Mouse (Mus musculus): ENCODE data around the gene Brf1.

Brf1 gene

DNA sequence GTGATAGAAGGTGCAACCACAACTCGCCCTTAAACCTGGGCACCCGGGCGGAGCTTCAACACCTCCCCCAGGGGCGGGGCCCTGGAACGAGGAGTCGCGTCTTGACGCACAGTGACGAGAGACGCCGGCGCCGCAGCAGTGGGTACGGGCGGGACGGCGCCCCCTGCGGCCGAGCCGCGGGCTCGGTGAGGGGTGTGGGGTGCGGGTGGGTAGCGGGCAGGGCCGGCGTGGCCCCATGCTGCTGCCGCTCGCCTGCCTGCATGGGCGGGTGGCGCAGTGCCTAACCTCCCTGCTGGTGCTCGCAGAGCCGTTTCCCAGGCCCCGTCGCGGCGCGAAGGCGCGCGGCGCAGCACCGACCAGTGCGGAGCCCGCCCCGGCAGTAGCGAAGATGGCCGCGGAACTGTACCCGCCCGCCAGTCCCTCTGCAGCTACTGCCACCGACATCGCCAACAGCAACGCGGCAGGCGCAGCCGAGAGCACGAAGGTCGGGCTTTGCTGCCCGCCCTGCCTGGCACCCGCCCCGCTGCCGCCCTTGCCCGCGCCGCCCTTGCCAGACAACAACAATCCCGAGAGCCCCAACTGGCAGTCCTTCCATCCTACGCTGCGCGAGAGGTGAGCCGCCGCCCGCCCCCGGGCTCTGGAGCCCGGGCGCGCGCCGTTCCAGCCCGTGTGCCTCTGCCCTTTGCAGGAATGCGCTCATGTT lies 24.0 kb downstream of the Brf1 start, which contains the start of gene Btbd6:
Gene Btbd6 (plus strand): TSS at position 112 of the 703 bp plus-strand sequence.
- peak; percentile 92 to 95 for DNase-seq

DNA sequence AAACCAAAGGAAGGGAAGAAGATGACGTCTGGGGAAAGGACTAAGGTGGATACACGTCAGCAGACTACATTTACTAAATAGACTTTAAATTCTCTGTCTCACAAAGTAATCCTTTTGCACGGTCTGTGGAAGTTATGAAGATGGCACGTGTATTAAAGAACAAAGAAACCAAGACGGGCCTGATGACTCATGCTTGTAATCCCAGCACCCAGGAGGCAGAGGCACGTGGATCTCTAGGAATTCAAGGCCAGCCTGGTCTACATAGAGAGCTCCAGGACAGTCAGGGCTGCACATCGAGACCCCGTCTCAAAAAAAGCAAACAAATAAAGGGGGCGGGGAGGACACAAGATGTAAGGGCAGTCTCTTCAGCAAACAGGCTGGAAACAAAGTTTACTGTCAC lies 25.8 kb downstream of the Brf1 start:
- DNase-seq, result no peak

DNA sequence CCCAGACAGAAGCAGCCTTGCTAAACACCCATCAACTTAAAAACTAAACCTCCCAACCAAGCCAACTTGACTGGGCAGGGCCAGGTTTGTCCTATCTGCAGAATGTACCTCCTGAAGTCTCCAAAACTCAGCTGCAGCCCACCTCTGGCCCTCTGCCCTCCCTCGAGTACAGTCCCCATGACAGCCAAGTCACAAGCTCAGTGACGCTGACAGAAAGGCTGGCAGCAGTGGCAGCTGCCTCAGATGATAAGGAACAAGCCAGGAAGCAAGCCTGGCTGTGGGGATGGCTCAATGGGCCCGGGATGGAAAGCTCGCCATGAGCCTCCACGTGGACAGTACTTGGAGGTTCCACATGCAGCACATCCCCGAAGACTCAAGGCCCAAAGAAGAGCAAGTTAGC lies 30.9 kb downstream of the Brf1 start:
- no peak for DNase-seq

DNA sequence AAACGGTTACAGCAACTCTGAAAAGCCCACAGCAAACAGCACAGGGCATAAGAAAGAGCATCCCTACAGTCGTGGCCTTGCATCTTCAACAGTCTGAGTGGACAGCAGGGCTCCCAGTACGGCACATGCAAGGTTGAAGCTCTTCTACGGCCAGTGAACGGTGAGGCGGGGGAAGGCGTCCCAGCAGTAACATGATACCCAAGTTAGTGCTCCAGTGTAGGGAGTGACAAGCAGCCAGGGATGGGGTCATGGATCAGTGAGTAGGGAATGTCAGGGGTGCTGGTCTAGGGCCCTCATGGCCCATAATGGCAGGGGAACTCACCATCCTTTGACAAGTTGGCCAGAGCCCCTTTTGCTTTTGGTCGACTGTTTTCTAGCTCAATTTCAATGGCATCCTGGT lies 31.6 kb downstream of the Brf1 start:
- peak; percentile 32 to 53 for DNase-seq

DNA sequence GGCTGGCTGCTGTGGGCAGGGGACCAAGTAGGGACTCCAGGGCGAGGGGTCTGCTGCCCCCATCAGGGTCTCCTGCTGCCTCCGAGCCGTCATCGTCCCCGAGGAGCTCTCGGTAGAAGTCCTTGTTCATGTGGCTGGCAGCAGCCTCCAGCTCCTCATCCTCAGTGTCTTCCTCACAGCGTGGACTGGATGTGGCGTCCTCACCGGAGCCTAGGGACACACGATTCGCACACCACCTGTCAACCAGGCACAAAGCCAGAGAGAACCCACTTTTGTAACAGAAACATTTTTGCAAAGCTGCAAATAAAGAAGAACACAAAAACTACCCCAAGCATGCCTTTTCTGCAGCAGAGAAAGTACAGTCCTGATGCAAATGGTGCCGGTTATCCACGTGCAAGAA lies 34.7 kb downstream of the Brf1 start:
- no peak for DNase-seq

DNA sequence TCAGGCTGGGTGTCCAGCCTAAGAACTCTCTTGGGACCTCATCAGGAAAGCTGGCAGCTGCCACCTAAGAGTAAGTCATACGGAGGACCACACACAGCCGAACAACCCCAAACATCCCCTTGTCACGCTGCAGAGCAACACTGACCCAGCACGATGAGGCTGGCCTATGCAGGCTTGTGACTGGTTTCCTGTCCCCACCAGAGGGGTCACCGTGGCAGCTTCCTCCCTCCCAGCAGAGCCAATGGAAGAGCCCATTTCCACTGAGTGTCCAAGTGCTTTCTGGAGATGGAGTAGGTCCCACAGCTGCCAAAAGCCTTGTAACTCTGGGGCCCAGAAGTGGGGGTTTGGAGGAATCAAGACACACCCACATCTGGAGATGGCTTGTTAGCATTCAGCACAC lies 38.6 kb downstream of the Brf1 start:
- DNase-seq, result no peak

DNA sequence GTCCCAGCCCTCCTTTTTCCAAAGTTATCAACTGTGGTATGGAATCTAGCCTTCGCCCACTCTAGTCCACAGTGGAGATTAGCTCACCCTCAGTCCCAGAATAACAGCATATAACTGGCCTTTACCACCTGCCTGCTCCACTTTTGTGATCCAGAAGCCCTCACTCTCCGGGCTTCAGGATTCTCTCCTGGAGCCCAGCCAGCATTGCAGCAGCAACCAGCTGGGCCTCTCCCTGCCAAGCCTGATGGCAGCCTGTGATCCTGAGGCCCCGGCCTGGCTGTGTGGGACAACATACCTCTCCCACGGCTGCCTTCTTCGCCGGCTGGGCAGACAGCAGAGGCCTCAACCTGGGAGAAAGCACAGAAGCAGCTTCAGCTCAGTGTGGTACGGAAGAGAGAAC lies 39.1 kb downstream of the Brf1 start:
- no peak for DNase-seq

DNA sequence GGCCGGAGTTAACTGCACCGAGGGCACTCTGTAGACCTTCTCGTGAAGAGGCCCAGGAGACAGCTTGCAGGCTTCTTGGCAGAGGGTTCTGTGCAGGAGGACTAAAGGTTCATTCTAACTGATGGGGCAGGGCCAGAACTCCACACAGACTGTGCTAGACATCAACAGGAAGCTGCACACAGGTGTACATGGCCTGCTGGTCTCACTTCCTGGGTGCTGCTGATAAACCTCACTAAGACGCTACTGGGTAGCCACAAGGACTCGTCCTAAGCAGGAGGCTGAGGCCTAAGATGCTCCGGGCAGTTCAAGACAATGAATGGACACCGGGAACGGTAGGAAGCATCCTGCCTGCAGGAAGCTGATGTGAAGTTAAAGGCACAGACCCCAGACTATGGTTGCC lies 41.1 kb downstream of the Brf1 start:
- DNase-seq, result no peak

DNA sequence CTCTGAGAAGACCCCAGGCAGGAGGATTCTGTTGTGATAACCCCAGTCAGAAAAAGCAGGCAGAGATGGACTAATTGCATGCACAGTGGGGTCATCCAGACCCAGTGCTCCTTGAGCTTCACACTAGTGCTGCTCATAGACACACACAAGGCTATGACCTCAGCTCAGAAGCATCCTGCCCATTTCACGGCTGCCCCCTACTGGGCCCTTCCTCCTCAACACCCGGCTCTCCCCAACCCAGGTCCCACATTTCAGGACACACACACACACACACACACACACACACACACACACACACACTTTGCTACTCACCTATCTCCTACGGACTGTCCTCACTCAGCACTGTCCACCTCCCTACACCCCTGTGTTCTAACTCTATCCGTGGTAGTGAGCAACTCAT lies 42.2 kb downstream of the Brf1 start:
- peak; percentile 76 to 84 for DNase-seq

DNA sequence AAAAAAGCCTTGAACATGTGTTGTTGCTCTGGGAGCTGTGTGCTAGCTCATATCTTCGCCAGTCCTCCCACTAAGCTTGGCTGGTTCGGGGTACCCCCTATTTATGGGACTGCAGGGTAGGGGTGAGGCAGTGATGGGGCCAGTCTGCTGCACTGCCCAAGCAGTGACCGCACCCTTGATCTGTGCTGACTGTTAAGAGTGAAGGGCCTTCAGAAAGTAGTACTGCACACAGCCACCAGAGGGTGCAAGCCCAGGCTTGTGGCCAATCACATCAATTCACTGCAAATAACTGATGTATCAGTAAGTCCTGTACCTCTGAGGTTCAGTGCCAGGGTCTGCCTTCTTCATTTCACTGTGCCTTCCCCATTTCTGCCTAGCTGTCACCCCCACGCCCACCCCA lies 44.7 kb downstream of the Brf1 start:
- peak; percentile 86 to 88 for DNase-seq

DNA sequence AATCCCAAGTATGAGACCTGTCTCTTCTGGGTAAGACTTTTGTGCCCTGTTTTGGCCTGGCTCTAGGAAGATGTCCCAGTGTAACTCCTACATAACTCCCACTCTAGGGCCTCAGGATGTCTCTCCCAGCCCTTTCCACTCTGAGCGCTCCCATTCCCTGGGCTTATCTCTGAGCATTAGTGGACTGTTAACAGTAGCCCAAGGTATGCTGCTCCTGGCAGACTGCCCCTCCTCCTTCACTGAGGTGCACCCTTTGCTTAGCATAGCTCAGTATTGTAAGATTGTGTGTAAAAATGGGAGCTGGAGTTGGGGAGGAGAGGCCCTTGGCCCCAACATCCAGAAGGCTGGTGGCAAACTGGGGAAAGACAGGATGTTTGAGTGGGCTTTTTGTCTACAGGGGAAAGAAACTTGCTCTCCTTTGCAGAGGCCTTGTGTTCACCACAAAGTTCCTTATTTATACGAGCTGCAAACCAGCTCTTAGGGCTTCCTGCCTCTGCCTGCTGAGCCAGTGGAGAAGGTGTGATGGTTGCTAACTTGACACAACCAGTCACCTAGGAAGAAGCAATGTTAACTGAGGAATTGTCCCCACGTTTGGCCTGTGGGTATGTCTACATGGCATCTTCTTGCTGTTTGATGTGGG lies 47.5 kb downstream of the Brf1 start:
- no peak for DNase-seq

DNA sequence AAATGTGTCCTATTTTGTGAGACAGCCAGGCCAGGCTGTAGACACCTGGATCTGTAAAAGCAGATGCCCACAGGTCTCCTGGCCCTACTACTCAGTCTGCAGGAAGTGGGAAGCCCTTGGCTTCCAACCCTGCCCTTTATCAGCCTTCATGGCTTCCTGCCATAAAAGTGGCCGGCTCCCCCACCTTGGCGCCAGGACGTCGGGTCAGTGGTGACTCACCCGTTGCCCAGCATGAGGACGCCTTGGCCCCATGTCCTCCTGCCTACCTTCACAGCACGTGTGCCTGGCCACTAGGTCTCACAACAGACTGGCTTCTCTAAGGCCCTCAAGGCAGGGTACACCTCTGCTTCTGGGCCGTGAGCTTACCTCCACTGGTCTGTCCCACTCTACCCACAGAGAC lies 48.1 kb downstream of the Brf1 start:
- DNase-seq, result peak; percentile 50 to 69

DNA sequence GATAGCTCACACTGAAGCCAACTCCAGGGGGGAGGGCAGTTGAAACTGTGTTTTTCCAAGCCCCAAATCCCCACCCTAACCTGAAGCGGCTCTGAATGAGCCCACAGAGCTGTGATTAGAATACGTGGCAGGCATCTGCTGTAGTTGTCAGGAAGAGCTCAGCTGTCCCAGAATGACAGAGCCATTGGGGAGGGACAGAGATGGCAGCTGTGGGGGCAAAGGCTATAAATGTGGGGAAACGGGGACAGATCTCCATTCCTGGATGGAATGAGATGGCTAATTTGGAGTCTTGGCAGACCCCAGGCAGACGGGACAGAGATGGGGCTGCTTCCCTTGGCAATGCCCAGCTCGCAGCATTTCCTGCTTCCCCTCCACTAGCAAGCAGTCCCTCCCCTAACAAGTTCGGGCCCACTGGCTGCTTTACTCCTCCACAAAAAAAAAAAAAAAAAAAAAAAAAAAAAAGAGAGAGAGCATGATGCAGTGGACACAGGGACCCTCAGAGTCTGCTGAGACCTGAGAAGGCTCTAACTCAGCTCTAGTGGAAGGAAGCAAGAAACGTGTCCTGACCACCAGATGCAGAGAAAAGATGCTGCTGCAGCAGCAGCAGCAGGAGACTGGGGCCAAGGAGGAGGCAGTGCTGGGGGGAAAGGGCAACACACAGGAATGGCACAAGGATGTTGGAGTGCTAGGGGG lies 49.2 kb downstream of the Brf1 start:
- DNase-seq, result no peak

DNA sequence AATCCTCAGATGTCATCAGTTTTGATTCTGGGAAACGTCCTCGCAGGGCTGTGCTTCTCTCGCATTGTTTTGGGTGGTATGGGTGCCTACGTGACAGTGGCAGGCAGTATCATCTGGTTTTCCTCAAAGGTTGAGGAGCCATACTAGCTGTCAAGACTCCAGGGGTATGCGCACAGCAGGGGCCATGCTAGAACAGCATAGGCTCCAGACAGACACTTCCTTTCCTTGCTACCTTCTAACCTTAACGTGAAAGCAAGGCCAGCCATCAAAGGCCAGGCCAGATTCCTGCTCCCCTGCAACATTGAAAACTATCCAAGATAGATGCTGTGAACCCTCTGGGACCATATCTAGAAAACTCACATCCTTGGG lies 49.8 kb downstream of the Brf1 start:
- DNase-seq, result no peak

DNA sequence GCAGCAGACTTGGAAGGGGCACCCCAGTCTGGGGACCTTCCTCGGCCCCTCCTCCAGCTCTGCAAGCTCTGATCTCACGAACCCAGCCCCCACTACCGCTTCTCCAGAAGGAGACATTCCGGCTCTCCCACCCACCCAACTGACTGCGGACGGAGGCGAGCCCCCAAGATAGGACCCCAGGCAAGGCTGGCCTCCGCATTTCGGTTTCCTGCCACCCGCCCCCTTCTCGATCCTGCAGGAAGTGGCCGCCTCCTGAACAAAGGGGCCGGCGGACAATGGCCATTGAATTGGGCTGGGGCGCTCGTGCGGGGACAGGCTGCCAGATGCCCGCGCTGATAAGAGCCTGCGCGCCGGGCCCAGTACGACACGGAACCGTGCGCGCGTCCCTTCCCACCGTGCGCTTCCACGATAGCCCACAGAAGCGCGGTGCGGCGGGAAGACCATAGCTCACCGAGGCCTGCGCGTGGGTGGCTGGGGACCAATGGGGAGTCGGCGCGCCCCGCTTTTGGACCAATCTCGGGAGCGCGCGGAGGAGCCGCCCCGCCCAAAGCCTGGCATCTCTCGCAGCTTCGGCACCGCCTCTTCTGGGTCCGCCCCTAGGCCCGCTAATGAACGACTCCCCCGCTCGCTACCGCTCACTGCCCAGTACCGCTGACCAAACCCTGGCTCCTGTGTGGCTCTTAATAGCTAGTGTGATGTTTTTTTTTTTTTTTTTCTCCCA lies 50.3 kb downstream of the Brf1 start:
- peak; percentile 91 to 94 for DNase-seq

DNA sequence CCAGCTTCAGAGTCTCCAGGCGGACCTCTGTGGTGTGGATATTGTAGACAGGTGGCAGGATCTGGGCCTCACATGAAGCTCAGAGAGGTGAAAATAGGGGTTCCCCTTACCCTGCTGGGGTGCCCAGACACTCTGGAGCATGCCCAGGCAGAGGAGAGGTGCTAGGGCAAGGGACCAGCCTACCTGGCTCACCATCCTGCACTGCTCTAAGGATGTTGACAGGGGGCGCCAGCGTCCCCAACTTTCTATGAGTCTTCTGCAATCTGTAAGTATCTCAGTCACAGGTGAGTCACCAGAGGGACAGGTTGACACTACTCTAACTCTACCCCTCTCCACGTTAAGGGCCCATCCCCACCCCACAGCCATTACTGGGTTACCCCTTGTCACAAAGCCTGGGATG lies 53.2 kb downstream of the Brf1 start:
- DNase-seq, result peak in 1 of 2 experiments; percentile 47

DNA sequence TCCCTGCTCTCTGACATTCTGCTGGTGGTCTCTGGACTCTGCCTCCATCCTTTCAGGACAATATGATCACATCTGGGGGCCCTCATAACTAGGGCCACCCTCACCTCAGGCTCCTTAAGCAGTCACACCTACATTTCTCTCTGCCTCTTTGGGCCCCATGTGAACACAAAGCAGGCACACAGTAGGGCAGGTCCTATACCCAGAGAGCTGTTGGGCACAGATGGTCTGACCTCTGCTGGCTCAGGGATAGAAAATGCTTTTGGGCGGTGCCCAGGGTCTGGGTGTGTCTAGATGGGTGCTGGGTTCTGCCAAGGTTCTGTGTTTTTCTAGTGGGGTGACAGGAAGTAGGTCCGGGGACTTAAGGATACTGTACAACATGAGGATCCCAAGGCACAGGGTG lies 56.8 kb downstream of the Brf1 start:
- no peak for DNase-seq

DNA sequence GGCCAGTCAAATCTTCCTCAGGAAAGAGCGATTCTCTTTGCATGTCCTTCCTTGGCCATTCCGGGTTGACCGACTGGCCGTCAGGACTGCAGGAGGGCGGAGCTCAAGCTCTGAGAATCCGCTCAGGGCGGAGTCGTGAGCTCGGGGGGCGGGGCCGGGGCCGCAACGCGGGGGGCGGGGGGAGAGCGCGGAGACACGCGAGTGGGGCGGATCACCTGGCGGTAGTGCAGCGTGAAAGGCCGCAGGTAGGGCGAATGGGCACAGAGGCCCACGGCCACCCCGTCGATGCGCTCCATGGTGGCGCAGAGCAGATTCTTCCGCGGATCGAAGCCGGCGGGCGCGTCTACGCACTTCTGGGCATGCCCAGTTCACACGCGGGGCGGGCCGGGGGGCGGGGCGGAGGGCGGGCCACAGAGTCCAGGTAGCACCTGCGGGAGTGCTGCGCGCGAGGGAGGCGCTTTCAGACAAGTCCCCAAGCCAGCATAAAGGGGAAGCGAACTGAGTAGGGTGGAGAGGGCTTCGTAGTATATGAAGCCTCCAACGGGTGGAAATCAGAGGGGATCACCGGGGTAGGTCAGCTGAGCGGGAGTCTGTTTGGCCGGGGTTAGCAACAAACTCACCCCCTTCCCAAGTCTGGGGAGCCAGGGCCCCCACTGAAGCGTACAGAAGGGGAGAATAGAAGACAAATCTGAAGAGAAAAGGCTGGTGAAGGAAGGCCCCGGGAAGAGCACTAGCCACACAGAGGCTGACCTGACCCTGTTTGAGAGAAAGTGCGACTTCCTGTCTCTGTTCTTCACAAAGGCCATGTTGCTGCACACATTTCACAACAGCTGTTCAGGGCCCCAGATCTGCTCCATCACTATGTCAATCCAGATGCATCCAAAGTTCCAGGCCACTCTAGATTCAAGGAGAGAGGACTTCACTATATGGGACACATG lies 58.5 kb downstream of the Brf1 start, which contains the start of gene Nudt14:
Gene Nudt14 (minus strand): TSS at position 349 of the 938 bp plus-strand sequence.
- peak; percentile 88 to 93 for DNase-seq

DNA sequence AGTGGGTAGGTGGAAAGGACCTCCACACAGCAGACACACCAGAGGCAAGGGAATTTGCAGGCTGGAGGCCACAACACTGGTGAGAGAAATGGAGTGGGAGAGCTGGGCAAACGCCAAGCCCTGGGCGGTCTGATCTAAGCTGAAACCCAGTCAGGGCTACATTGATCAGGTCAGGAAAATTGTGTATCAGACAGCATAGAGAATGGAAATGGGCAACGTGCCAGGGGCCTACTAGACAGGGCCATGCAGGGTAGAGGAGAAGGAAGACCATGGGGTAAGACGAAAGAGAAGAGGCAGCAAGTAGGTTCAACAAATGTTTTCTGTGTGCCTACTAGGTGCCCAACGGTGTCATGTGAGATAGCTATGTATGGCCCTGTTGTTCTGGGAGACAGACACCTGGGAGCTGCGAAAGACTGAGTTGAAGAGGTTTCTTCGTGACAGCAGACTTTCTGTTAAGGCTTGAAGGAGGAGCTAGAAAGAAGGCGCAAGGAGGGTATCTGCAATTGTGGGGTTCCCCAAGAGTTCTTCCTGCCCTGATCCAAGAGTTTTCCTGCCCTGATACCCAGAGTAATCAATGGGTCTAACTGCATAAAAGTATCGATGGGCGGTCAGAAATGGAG lies 59.2 kb downstream of the Brf1 start:
- DNase-seq, result peak in 1 of 2 experiments; percentile 63

DNA sequence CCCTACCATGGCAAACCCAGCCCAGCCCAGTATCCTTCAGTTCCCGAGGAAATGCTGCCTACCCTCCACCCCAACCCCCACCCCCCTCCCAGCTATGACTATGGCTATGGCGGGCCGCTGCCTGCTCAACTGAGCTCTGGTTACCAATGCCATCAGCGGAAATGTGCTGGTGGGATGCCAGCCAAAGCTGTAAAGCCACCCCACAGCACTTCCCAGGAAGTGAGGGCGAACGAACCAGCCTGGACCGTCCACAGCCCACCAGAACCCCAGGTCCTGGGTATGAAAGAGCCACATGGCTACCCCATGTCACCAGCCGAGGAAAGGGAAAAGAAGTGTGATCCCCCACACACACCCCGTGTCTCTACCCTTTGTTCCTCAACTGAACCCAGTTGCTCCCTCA lies 59.8 kb downstream of the Brf1 start:
- DNase-seq, result peak in 1 of 2 experiments; percentile 21

DNA sequence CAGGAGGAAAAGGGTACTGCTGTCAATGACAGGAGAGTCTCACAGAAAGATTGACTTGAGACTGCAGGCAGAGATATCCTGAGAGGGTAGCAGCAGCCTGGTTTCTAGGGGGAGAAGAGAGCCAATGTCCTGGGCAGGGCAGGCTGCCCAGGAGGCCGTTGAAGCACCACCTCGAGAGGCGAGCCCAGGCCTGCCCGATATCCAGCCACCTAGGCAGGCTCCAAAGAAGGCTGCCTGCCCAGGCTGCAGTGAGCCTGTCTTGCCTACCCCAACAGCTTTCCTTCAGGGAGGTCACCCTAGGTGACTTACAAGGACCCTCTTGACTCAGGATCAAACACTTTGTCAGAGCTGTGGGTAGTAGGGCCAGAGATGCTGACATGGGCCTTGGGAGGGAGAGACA lies 60.3 kb downstream of the Brf1 start:
- DNase-seq, result no peak
